Mouse (Mus musculus) hindbrain, embryonic 14.5 days (tissue): Measurements from ENCODE around the gene Amotl2. TPM values are rescaled to one million over a fixed set of nuclear protein-coding genes. Genes with fewer than 3 reads are reported as not detected.

Experiments used
- ATAC-seq: fragments of 200-750 bp; cut with Nextera tagmentation; 2 replicates; pipeline ENCODE4 v1.8.0; 2017; ENCODE audit warnings: moderate number of reproducible peaks, mild to moderate bottlenecking, moderate TSS enrichment, moderate library complexity; ENCODE audit not compliant: low FRiP score
- DNase-seq: peaks from one replicate; pipeline ENCODE4 v3.0.0-alpha.2; 2015; ENCODE audit warnings: low spot score
- H3K27ac ChIP-seq: fragments of 300-500 bp; sonication (generic); 2 replicates; pipeline ENCODE4 v1.5.1; 2014; ENCODE audit warnings: mild to moderate bottlenecking, moderate library complexity
- H3K27me3 ChIP-seq: fragments of 300-500 bp; sonication (generic); 2 replicates; pipeline ENCODE4 v1.6.1; 2014; ENCODE audit warnings: mild to moderate bottlenecking, low read length, mixed read lengths; ENCODE audit not compliant: control insufficient read depth, insufficient read depth
- H3K36me3 ChIP-seq: fragments of 300-500 bp; sonication (generic); replicated peaks from 2 replicates; pipeline ENCODE4 v1.6.1; 2014; ENCODE audit not compliant: control insufficient read depth, insufficient read depth
- H3K4me1 ChIP-seq: fragments of 300-500 bp; sonication (generic); replicated peaks from 2 replicates; pipeline ENCODE4 v1.6.1; 2014; ENCODE audit warnings: antibody characterized with exemption, low read length, mixed read lengths; ENCODE audit not compliant: control insufficient read depth, insufficient read depth
- H3K4me2 ChIP-seq: fragments of 300-500 bp; sonication (generic); replicated peaks from 2 replicates; pipeline ENCODE4 v1.6.1; 2014; ENCODE audit warnings: mild to moderate bottlenecking, moderate library complexity
- H3K4me3 ChIP-seq: fragments of 300-500 bp; sonication (generic); replicated peaks from 2 replicates; pipeline ENCODE4 v1.5.1; 2014; ENCODE audit warnings: mild to moderate bottlenecking, low read length
- H3K9ac ChIP-seq: fragments of 300-500 bp; sonication (generic); 2 replicates; pipeline ENCODE4 v1.6.1; 2014
- H3K9me3 ChIP-seq: fragments of 300-500 bp; sonication (generic); 2 replicates; pipeline ENCODE4 v1.6.1; 2016; ENCODE audit warnings: low read length; ENCODE audit not compliant: control insufficient read depth
- WGBS: fragments of 180-500 bp; shearing (Covaris S2); extraction: QIAGEN DNeasy Blood & Tissue Kit; methylation state at CpG from one replicate; pipeline ENCODE4 v1.1.7; 2014; 5-methylcytosine and 5-hydroxymethylcytosine counted together
- polyA plus RNA-seq: library from polyadenylated mRNA; unstranded; fragments of >200 nt; fragmentation: Nextera tagmentation; extraction: Ambion mirVana; gene quantifications from 2 replicates; pipeline ENCODE4 v1.2.1, GENCODE M21; 2014

The Amotl2 gene
- polyA plus RNA-seq, 1 experiment from 2014 or later = 54.1 TPM

DNA sequence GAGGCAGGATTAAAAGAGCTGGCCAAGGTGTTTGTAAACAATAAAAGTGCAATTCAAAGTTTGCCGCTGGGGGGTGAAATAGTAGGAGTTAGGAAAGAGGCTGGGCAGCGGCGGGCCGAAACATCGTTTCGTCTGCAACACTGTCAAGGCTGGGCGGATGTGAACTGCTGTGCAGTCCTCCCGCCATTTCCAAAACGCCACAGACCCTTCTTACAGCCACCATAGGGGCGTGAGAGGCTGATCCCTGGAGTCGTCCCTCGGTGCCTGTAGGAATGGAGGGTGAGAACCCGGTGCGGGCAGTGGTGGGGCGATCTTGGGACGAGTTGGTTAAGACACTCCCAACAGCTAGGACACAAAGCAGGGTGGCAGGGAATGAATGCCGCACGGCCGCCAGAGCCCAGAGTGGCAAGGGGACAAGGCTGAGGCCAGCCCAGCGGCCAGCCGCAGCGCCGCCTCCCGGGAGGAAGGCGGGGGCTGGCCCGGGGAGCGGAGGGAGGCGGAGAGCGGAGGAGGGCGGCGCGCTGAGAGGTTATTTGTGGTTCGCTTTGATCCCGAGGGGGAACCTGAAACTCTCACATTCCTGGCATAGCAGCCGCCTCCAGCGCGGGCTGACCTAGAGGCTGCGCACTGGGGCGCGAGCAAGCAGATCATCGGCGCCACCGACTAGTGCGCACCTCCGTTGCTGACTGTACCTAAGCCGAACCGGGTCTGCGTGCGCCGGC is 853 bp downstream of the Amotl2 start:
- Histone ChIP-seq H3K4me3 (peak overlapping the region; percentile 84), H3K9ac (peak overlapping the region; percentile 96), H3K36me3 (peaks cover 24% of the 10 kb centered on the region), H3K9me3 (no peaks in the 10 kb centered on the region), H3K4me2 (peak overlapping the region; percentile 97), H3K27me3 (no peaks in the 10 kb centered on the region), H3K27ac (peak overlapping the region; percentile 97), H3K4me1 (peaks cover 49% of the 10 kb centered on the region)
- ATAC-seq (peak; percentile 85), DNase-seq (peak; percentile 85)
- WGBS = 0% methylated on average over 48 of the region's 50 CpGs

DNA sequence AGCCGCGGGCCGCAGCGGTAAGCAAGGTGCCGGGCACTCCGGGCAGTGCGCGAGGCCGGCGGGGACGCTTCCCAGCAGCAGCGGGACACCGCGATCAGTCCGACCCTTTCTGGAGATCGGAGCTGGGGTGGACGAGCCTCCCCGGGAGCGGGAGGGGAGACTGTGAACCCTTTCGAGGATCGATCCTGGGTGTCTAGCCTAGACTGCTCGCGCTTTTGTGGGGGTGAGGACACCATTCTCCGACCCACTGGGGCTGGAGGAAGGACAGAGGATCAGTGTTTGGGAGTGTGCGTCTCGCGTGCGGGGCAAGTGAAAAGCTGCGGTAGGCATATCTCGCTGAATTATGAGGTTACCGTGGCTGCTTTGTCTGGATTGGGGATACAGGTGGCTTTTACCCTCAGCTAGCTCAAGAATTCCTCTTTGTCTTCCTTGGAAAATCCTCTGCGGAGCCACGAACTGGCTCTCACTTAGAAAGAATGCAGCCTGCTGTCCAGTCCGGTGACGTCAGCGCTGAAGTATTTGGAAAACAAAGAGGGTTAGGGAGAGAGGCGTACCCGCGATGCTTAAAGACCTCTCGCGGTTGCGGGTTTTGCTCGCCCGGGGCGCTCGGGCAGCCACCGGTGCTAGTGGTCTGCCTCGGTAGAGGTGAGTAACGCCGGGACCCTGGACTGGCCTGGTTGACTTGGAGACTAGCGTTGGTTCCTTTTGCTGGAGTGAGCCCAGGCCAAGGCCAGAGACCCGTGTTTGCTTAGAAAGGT is 1.6 kb downstream of the Amotl2 start:
- Histone ChIP-seq H3K36me3 (peaks cover 32% of the 10 kb centered on the region), H3K27ac (peak overlapping the region; percentile 97), H3K9ac (peak overlapping the region; percentile 96), H3K4me3 (peak overlapping the region; percentile 84), H3K27me3 (no peaks in the 10 kb centered on the region), H3K4me1 (peaks cover 56% of the 10 kb centered on the region), H3K4me2 (peak overlapping the region; percentile 97), H3K9me3 (no peaks in the 10 kb centered on the region)
- ATAC-seq (peak; percentile 54), DNase-seq (peak; percentile 82)
- under 1% methylated on average over 52 of the region's 52 CpGs for WGBS

DNA sequence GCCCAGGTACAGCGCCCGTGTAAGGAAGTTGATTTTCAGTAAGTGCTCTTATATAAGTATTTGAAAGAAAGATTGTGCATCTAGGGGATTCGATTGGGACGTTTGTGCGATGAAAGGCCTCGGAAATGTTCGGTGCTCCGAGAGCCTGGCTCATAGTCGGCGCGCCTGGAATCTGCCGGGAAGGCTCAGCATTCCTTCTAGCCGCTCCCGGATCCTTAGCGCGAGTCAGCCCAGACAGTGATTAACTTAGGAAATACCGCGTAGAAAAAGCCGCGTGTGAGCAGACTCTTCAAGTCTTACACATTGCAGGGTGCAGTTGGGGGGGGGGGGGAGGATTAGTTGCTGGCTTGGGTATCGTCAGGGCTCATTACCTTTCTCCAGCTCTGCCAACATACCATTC is 2.2 kb downstream of the Amotl2 start:
- WGBS = under 1% methylated on average over 21 of the region's 21 CpGs
- H3K36me3 ChIP-seq = peaks cover 38% of the 10 kb centered on the region
- no peaks in the 10 kb centered on the region for H3K9me3 ChIP-seq
- peak overlapping the region; percentile 97 for H3K27ac ChIP-seq
- no peak for ATAC-seq
- H3K4me2 ChIP-seq = peak overlapping the region; percentile 97
- no peaks in the 10 kb centered on the region for H3K27me3 ChIP-seq
- H3K9ac ChIP-seq = peak overlapping the region; percentile 96
- peak overlapping the region; percentile 84 for H3K4me3 ChIP-seq
- DNase-seq = peak; percentile 62
- H3K4me1 ChIP-seq = peaks cover 63% of the 10 kb centered on the region

DNA sequence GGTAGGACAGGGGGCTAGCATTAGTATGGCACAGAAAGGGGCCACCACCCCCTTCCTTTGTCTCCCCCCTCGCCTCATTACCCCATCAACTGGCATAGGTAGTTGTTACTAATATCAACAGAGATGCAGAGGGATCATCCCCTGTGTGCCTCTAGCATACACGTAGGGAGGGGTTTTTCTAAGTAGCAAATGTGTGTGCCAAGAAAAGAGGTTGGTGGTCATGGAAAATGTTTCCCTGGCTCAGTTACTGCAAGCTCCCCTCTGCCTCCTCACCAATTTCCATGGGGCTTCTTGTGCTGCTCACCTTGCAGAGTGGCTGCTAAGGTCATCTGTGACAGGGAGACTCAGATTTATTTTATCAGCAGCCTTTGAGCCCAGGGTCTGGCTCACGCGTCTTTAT is 2.6 kb downstream of the Amotl2 start:
- WGBS = under 1% methylated on average over 4 of the region's 4 CpGs

DNA sequence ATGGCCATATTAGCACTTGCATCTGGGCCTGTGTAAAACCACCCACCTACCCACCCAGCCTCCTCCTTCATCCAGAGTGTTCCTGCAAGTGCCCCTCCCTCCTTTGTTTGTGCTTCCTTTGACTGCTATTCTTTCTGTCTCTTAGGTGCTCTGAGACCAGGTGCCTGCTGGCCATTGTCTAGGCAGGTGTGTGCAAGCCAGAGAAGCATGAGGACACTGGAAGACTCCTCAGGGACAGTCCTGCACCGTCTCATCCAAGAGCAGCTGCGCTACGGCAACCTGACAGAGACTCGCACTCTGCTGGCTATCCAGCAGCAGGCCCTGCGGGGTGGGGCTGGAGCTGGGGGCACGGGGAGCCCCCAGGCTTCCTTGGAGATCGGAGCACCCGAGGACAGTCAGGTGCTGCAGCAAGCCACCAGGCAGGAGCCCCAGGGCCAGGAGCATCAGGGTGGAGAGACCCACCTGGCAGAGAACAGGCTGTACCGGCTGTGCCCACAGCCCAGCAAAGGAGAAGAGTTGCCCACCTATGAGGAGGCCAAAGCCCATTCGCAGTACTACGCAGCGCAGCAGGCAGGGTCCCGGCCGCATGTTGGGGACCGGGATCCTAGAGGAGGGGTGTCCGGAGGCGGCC is 3.6 kb downstream of the Amotl2 start:
- Histone ChIP-seq H3K9me3 (no peaks in the 10 kb centered on the region), H3K36me3 (peaks cover 51% of the 10 kb centered on the region), H3K4me2 (peak overlapping the region; percentile 97), H3K27me3 (no peaks in the 10 kb centered on the region), H3K4me1 (peaks cover 69% of the 10 kb centered on the region), H3K27ac (peak overlapping the region; percentile 97), H3K4me3 (peak overlapping the region; percentile 84), H3K9ac (peak overlapping the region; percentile 96)
- ATAC-seq = no peak
- 39% methylated on average over 17 of the region's 17 CpGs for WGBS
- no peak for DNase-seq

More for the DNA sequence above, 2.6 kb downstream of the Amotl2 start:
- ATAC-seq (no peak), DNase-seq (no peak)
- Histone ChIP-seq H3K4me1 (peaks cover 65% of the 10 kb centered on the region), H3K9me3 (no peaks in the 10 kb centered on the region), H3K4me2 (peak overlapping the region; percentile 97), H3K9ac (peak overlapping the region; percentile 96), H3K36me3 (peaks cover 42% of the 10 kb centered on the region), H3K27ac (peak overlapping the region; percentile 97), H3K4me3 (peak overlapping the region; percentile 84), H3K27me3 (no peaks in the 10 kb centered on the region)

DNA sequence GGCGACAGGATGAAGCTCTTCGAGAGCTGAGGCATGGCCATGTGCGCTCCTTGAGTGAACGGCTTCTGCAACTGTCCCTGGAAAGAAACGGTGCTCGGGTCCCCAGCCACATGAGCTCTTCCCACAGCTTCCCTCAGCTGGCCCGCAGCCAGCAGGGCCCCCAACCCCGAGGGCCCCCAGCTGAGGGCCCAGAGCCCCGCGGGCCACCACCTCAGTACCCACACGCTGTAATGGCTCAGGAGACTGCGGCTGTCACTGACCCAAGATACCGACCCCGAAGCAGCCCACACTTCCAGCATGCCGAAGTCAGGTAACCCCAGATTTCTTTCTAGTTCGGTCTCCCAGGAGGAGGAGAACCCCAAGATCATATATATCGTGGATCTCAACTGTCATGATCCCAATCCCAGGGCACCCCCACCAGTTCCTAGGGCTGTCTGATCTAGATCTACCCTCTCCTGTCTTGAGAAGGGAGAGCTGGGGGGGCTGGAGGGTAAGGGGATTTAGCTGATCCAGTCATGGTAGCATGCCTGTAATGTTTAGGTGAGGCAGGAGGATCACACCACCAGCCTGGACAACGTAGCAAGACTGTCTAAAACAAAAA is 4.2 kb downstream of the Amotl2 start:
- H3K4me2 ChIP-seq = peak overlapping the region; percentile 97
- no peaks in the 10 kb centered on the region for H3K9me3 ChIP-seq
- no peak for ATAC-seq
- WGBS = 41% methylated on average over 18 of the region's 18 CpGs
- no peak for DNase-seq
- H3K4me1 ChIP-seq = peaks cover 71% of the 10 kb centered on the region
- no peaks in the 10 kb centered on the region for H3K27me3 ChIP-seq
- H3K27ac ChIP-seq = peak overlapping the region; percentile 97
- peak overlapping the region; percentile 84 for H3K4me3 ChIP-seq
- peak overlapping the region; percentile 96 for H3K9ac ChIP-seq
- peaks cover 58% of the 10 kb centered on the region for H3K36me3 ChIP-seq

DNA sequence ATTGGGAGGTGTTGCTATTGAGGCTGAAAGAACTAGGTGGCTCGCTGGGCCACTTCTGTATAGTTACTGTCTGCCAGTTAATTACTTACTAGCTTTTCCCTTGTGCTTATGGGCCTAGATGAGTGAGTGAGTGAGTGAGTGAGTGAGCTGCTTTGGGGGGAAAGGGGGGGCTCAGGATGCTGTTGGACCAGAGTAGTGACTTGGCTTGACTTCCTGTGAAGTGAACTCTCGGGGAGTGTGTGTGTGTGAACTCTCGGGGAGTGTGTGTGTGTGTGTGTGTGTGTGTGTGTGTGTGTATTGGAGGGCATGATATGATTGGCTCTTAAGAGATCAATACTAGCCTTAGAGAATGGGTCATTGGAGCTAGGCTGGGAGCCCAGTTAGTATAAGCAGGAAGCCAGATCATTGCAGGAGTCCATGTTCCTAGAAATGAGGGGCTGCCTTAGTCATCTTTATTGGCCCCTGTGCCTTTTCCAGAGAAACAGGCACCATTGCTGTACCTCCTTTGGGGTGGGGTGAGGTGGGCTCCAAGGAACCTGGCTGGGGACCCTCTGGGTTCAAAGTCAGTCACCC is 5.0 kb downstream of the Amotl2 start:
- Histone ChIP-seq H3K27me3 (no peaks in the 10 kb centered on the region), H3K4me1 (peaks cover 74% of the 10 kb centered on the region), H3K36me3 (peaks cover 66% of the 10 kb centered on the region), H3K4me3 (peak overlapping the region; percentile 84), H3K9me3 (no peaks in the 10 kb centered on the region), H3K27ac (0 out of 2 replicates have a peak overlapping the region, but pooled peaks have one; percentile 38), H3K4me2 (peak overlapping the region; percentile 97), H3K9ac (peak overlapping the region; percentile 96)
- no peak for DNase-seq
- WGBS = 31% methylated on average over 3 of the region's 3 CpGs
- no peak for ATAC-seq

DNA sequence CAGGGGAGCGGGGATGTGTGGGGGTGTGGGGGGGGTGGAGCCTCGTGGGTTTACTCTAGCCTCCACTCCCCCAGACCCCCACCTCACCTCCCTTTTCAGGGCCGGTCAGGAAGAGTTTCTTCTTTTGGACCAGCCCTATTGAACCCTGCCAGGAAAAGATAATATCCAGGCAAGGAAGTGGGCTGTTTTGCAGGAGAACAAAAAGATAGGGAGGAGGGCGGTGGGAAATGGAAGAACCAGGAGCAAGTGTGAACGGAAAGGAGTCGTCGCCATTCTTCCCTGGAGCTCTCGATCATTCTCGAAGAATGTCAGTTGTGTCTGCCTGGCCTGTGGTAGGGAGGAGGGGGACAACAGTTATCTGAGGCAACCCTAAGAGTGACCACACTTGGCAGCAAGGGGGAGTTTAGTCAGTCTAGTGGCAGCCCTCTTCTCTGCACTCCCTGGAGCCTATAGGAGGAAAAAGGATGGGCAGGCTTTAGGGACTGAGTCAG is 5.6 kb downstream of the Amotl2 start:
- H3K4me1 ChIP-seq = peaks cover 75% of the 10 kb centered on the region
- no peaks in the 10 kb centered on the region for H3K27me3 ChIP-seq
- peak overlapping the region; percentile 84 for H3K4me3 ChIP-seq
- H3K9me3 ChIP-seq = no peaks in the 10 kb centered on the region
- H3K36me3 ChIP-seq = peaks cover 72% of the 10 kb centered on the region
- no peak for ATAC-seq
- H3K4me2 ChIP-seq = peak overlapping the region; percentile 97
- DNase-seq = no peak
- H3K9ac ChIP-seq = peak overlapping the region; percentile 96
- peak overlapping the region; percentile 38; the same call in 1 of the 2 replicates for H3K27ac ChIP-seq
- WGBS = 18% methylated on average over 9 of the region's 9 CpGs
